In the genomic region with DNA sequence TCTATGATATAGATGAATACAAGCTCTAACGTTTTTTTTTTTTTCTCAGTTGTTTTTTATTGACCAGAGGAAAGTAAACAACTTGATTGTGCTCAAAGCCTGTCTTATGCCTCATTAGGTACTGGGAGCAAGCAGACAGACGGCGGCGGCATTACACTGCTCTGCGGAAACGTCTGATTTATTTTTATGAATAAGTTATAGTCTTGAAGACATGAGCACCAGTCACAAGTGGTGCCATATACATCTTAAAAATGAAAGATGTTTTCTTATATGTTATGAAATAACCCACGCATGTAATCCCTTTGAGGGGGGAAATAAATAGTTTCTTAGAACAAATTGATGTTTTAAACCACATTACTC, we compare ENCODE assay signal across 23 mouse cellular contexts.
DNase-seq lines count a peak whose midpoint lies in the region; ATAC-seq and TF ChIP-seq lines count a peak whose summit lies in the region.
"Had no signal": no experiment of that assay in that cellular context is flagged by ENCODE, and none has a peak within 500 bp of the region (broad histone marks: within the 10 kb centered on the region; RNA-seq: fewer than 3 reads in every experiment).

No protein-coding gene starts in this region.

- DNase-seq in forebrain, embryonic 14.5 days (ENCODE audit: low spot score) = no peak
- DNase-seq in forebrain, postnatal 0 days = no peak
- no peak for DNase-seq in forebrain, embryonic 10.5 days (ENCODE audit: extremely low spot score, low spot score)
- DNase-seq in brain, embryonic 14.5 days (ENCODE audit: low read depth) = peak; percentile 22
- no peak for DNase-seq in midbrain, embryonic 11.5 days (ENCODE audit: low spot score, missing footprints)
- DNase-seq: adrenal gland, adult 2 months; adrenal gland, adult 8-10 months; adrenal gland, postnatal 10 days; adrenal gland, postnatal 14 days; adrenal gland, postnatal 25 days; adrenal gland, postnatal 36 days; B cell, adult 2 months; cerebellum, adult 11 months; cerebellum, adult 11-12 months; cerebellum, adult 18-20 months had no signal

- ATAC-seq in forebrain, embryonic 13.5 days = 0 out of 2 replicates have a peak, but pooled peaks have one; percentile 45
- ATAC-seq in forebrain, embryonic 15.5 days (replicated peaks) = no peak
- ATAC-seq in forebrain, embryonic 16.5 days = 0 out of 2 replicates have a peak, but pooled peaks have one; percentile 57
- ATAC-seq in forebrain, embryonic 14.5 days = no peak
- peak; percentile 60; the same call in 1 of the 2 replicates for ATAC-seq in forebrain, postnatal 0 days
- no peak for ATAC-seq in midbrain, embryonic 11.5 days (ENCODE audit: low FRiP score)
- ATAC-seq: activated CD4-positive, CD25-positive, alpha-beta regulatory T cell, adult 4 months; CD4-positive, CD25-positive, alpha-beta regulatory T cell, adult 4 months; Patski had no signal

- no peaks in the 10 kb centered on the region for H3K27me3 ChIP-seq in forebrain, embryonic 13.5 days
- no peaks in the 10 kb centered on the region for H3K27me3 ChIP-seq in forebrain, embryonic 15.5 days
- no peaks in the 10 kb centered on the region for H3K27me3 ChIP-seq in forebrain, embryonic 16.5 days (replicated peaks; ENCODE audit: control insufficient read depth, insufficient read depth, low read length)
- H3K27me3 ChIP-seq in forebrain, embryonic 14.5 days (replicated peaks; ENCODE audit: control insufficient read depth, insufficient read depth, low read length) = no peaks in the 10 kb centered on the region
- no peaks in the 10 kb centered on the region for H3K27me3 ChIP-seq in forebrain, postnatal 0 days (ENCODE audit: insufficient read depth, low read length)
- H3K27me3 ChIP-seq in forebrain, embryonic 10.5 days (ENCODE audit: poor library complexity, severe bottlenecking) = no peaks in the 10 kb centered on the region
- H3K27me3 ChIP-seq in midbrain, embryonic 11.5 days (ENCODE audit: control insufficient read depth, insufficient read depth, low read length) = no peaks in the 10 kb centered on the region
- H3K27me3 ChIP-seq: CH12.LX had no signal

- no peak overlapping the region for H3K4me2 ChIP-seq in forebrain, embryonic 13.5 days
- no peak overlapping the region for H3K4me2 ChIP-seq in forebrain, embryonic 15.5 days (replicated peaks)
- no peak overlapping the region for H3K4me2 ChIP-seq in forebrain, embryonic 16.5 days (ENCODE audit: low read length)
- no peak overlapping the region for H3K4me2 ChIP-seq in forebrain, embryonic 14.5 days (ENCODE audit: low read length)
- no peak overlapping the region for H3K4me2 ChIP-seq in forebrain, postnatal 0 days (ENCODE audit: low read depth)
- H3K4me2 ChIP-seq in midbrain, embryonic 11.5 days = no peak overlapping the region

- no peak for TF ChIP-seq CTCF in forebrain, postnatal 0 days (IDR thresholded peaks at IDR 0.05; ENCODE audit: low read depth)
- no peak for TF ChIP-seq CTCF in brain, embryonic 14.5 days (IDR thresholded peaks at IDR 0.05; ENCODE audit: borderline replicate concordance, extremely low read depth, insufficient read depth, insufficient read length)

- H3K4me1 ChIP-seq in forebrain, embryonic 13.5 days = 0 out of 2 replicates have a peak, but pooled peaks cover 3% of the 10 kb centered on the region
- peaks cover 13% of the 10 kb centered on the region for H3K4me1 ChIP-seq in forebrain, embryonic 15.5 days
- peaks cover 9% of the 10 kb centered on the region for H3K4me1 ChIP-seq in forebrain, embryonic 16.5 days (replicated peaks; ENCODE audit: control insufficient read depth, insufficient read depth, low read length)
- no peaks in the 10 kb centered on the region for H3K4me1 ChIP-seq in forebrain, embryonic 14.5 days (ENCODE audit: control insufficient read depth, insufficient read depth, low read length)
- H3K4me1 ChIP-seq in forebrain, postnatal 0 days (ENCODE audit: insufficient read depth) = no peaks in the 10 kb centered on the region
- H3K4me1 ChIP-seq in forebrain, embryonic 10.5 days = peaks cover 5% of the 10 kb centered on the region
- no peaks in the 10 kb centered on the region for H3K4me1 ChIP-seq in midbrain, embryonic 11.5 days (ENCODE audit: control insufficient read depth, insufficient read depth, low read length)

- WGBS in forebrain, embryonic 13.5 days = 68% methylated on average over 7 of the region's 7 CpGs
- WGBS in forebrain, embryonic 15.5 days = 55% methylated on average over 7 of the region's 7 CpGs
- WGBS in forebrain, embryonic 16.5 days = 65% methylated on average over 7 of the region's 7 CpGs
- 73% methylated on average over 7 of the region's 7 CpGs for WGBS in forebrain, embryonic 14.5 days
- WGBS in forebrain, postnatal 0 days = 51% methylated on average over 7 of the region's 7 CpGs
- WGBS in forebrain, embryonic 10.5 days = 87% methylated on average over 7 of the region's 7 CpGs
- 84% methylated on average over 7 of the region's 7 CpGs for WGBS in midbrain, embryonic 11.5 days

- TF ChIP-seq POLR2A in brain, embryonic 14.5 days (IDR thresholded peaks at IDR 0.05; ENCODE audit: borderline replicate concordance, extremely low read depth, insufficient read depth, insufficient read length, poor library complexity, severe bottlenecking) = no peak

- no peak overlapping the region for H3K27ac ChIP-seq in forebrain, embryonic 13.5 days
- H3K27ac ChIP-seq in forebrain, embryonic 15.5 days (replicated peaks) = no peak overlapping the region
- H3K27ac ChIP-seq in forebrain, embryonic 16.5 days (ENCODE audit: low read length) = no peak overlapping the region
- H3K27ac ChIP-seq in forebrain, embryonic 14.5 days (ENCODE audit: low read depth, low read length) = no peak overlapping the region
- H3K27ac ChIP-seq in forebrain, postnatal 0 days (ENCODE audit: low read depth, low read length) = no peak overlapping the region
- no peak overlapping the region for H3K27ac ChIP-seq in forebrain, embryonic 10.5 days
- H3K27ac ChIP-seq in midbrain, embryonic 11.5 days (ENCODE audit: low read depth, low read length) = no peak overlapping the region

- no peak overlapping the region for H3K4me3 ChIP-seq in forebrain, embryonic 13.5 days
- no peak overlapping the region for H3K4me3 ChIP-seq in forebrain, embryonic 15.5 days
- H3K4me3 ChIP-seq in forebrain, embryonic 16.5 days (replicated peaks; ENCODE audit: low read length) = no peak overlapping the region
- no peak overlapping the region for H3K4me3 ChIP-seq in forebrain, embryonic 14.5 days (ENCODE audit: low read depth, low read length)
- H3K4me3 ChIP-seq in forebrain, postnatal 0 days (ENCODE audit: low read depth, low read length) = no peak overlapping the region
- H3K4me3 ChIP-seq in forebrain, embryonic 10.5 days = no peak overlapping the region
- H3K4me3 ChIP-seq in midbrain, embryonic 11.5 days (ENCODE audit: low read depth, low read length) = no peak overlapping the region

- H3K9me3 ChIP-seq in forebrain, embryonic 13.5 days (replicated peaks) = no peaks in the 10 kb centered on the region
- no peaks in the 10 kb centered on the region for H3K9me3 ChIP-seq in forebrain, embryonic 15.5 days
- no peaks in the 10 kb centered on the region for H3K9me3 ChIP-seq in forebrain, embryonic 16.5 days (ENCODE audit: control insufficient read depth, low read length)
- H3K9me3 ChIP-seq in forebrain, embryonic 14.5 days (replicated peaks; ENCODE audit: control insufficient read depth, low read length) = no peaks in the 10 kb centered on the region
- no peaks in the 10 kb centered on the region for H3K9me3 ChIP-seq in forebrain, postnatal 0 days (ENCODE audit: low read length)
- H3K9me3 ChIP-seq in forebrain, embryonic 10.5 days = no peaks in the 10 kb centered on the region
- no peaks in the 10 kb centered on the region for H3K9me3 ChIP-seq in midbrain, embryonic 11.5 days (ENCODE audit: control insufficient read depth, low read length)
- H3K9me3 ChIP-seq: G1E had no signal

- H3K36me3 ChIP-seq in forebrain, embryonic 13.5 days (ENCODE audit: poor library complexity, severe bottlenecking) = no peaks in the 10 kb centered on the region
- H3K36me3 ChIP-seq in forebrain, embryonic 15.5 days = no peaks in the 10 kb centered on the region
- H3K36me3 ChIP-seq in forebrain, embryonic 16.5 days (ENCODE audit: control insufficient read depth, insufficient read depth) = no peaks in the 10 kb centered on the region
- H3K36me3 ChIP-seq in forebrain, embryonic 14.5 days (ENCODE audit: control insufficient read depth, insufficient read depth, low read length) = no peaks in the 10 kb centered on the region
- H3K36me3 ChIP-seq in forebrain, postnatal 0 days (ENCODE audit: insufficient read depth) = no peaks in the 10 kb centered on the region
- H3K36me3 ChIP-seq in forebrain, embryonic 10.5 days (replicated peaks) = no peaks in the 10 kb centered on the region
- H3K36me3 ChIP-seq in midbrain, embryonic 11.5 days (ENCODE audit: control insufficient read depth, insufficient read depth, low read length) = no peaks in the 10 kb centered on the region
- H3K36me3 ChIP-seq: G1E had no signal

- H3K9ac ChIP-seq in forebrain, embryonic 13.5 days = no peak overlapping the region
- H3K9ac ChIP-seq in forebrain, embryonic 15.5 days (replicated peaks) = no peak overlapping the region
- no peak overlapping the region for H3K9ac ChIP-seq in forebrain, embryonic 16.5 days (replicated peaks; ENCODE audit: low read depth, low read length)
- H3K9ac ChIP-seq in forebrain, embryonic 14.5 days (ENCODE audit: low read length) = no peak overlapping the region
- no peak overlapping the region for H3K9ac ChIP-seq in forebrain, postnatal 0 days
- no peak overlapping the region for H3K9ac ChIP-seq in midbrain, embryonic 11.5 days (ENCODE audit: low read length)

Comparison
In these comparisons a context has a peak if more than half of its experiments do, and no peak if none do; other contexts are left out.
1. ATAC-seq: peak in forebrain, embryonic 13.5 days (single experiment), forebrain, embryonic 16.5 days (single experiment) and forebrain, postnatal 0 days (single experiment); none in forebrain, embryonic 15.5 days (single experiment), forebrain, embryonic 14.5 days (single experiment) and midbrain, embryonic 11.5 days (single experiment).